Mouse (Mus musculus) heart, postnatal 36 days (tissue): ENCODE results near the gene Gm10840. TPM values are rescaled to one million over a fixed set of nuclear protein-coding genes. Genes with fewer than 3 reads are reported as not detected.
"Not testable (repeated sequence)": the region's sequence is repeated elsewhere in the genome, so short reads cannot be mapped to it uniquely, and the experiment has no call there.

ENCODE experiments used
- DNase-seq, 2 experiments: peaks; one replicate each; pipeline ENCODE4 v3.0.0; 2021 to 2022
- intact Hi-C: fragments of 180-260 bp; cut with DNase I; formaldehyde crosslinking; loops from one replicate; pipeline ENCODE4 v1.15.1; 2025
- total RNA-seq, 2 experiments: library from RNA; stranded (reverse); gene quantifications; 2 replicates each; pipeline ENCODE4 v1.2.3; 2021

Gm10840 gene
- total RNA-seq, 2 experiments from 2014 or later: not detected

DNA sequence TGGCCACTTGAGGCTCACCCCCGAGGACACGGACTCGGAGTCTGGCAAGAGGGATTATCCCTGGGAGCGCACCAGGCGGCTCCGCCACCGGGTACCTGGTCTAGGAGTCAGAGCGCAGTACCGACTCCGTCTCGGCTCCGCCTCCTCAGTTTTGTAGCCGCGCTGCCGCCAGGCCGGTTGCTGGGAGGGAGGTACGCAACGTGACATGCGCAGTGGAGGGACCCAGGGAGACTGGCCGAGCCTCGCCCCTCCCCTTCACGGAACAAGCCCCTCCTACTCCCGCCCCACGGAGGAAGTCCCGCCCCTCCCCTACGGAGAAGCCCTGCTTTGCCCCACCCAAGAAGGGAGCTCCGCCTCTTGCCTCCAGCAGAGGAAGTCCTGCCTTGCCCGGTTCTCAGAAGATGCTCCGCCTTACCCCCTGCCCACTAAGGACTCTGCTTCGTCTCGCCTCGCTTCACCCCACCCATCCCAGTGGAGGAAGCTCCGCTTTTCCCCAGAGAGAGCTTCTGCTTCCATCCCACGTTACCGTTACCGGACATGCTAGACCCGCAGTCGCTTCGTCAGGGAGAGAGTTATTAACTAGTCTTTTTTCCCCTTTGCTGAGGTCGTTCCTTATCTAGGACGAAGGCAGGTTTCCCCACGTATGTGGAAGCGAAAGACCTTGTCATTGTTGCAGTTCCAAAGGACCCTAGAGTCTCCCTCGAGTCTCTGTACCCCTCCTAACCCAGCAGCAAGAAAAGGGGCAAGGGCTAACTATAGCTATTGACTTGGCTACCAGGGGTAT lies 32.9 kb downstream of the Gm10840 start:
- intact Hi-C loops: loop anchor here (2.0 kb wide), 2 partner anchors 17 to 35 kb away; no protein-coding TSS in a partner anchor
- peak; percentile 93 to 95 for DNase-seq

- no peak for DNase-seq
- intact Hi-C loops: loop anchor here (2.0 kb wide), 1 partner anchor 17 kb away; no protein-coding TSS in a partner anchor
These were observed 33.5 kb downstream of the Gm10840 start for GRCm38 (mm10) chr11:106194155-106194541.

DNA sequence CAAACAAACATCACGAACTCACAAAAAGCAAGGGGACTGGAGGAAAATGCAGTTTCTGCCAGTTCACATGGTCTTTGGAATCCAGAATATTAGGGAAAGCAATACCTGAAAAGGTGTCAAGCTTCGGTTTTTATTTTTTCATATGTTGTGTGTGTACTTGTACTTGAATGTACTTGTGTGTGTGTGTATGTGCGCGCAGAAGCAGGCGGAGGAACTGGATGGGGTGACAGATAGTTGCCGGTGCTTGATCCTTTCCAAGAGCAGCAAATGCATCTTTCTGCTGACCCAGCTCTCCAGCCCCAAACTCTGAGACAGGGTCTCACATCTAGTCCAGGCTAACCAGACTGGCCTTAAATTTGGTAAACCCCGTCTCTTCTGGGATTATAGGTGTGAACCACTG lies 34.2 kb downstream of the Gm10840 start:
- intact Hi-C loops: loop anchor here (2.0 kb wide), 1 partner anchor 16 kb away; no protein-coding TSS in a partner anchor
- no peak for DNase-seq

DNA sequence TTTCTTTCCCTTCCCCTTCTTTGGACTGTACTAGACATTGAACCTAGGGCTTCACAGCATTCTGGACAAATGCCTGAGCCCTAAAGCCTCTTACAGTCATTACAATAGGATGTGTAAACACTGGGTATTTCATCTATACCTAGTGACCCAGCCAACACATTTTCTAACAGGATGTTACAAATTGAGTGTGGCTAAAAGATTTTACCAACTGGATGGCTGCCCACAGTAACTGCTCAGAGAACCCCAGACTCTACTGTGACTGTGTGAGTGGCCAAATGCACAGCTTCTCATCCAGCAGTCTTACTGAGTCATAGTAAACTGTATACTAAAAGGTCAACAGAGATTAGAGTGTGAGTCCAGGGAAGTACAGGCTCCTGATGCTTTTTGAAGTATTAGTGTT lies 34.7 kb downstream of the Gm10840 start:
- intact Hi-C loops: loop anchor here (2.0 kb wide), 1 partner anchor 15 kb away; no protein-coding TSS in a partner anchor
- DNase-seq: no peak

DNA sequence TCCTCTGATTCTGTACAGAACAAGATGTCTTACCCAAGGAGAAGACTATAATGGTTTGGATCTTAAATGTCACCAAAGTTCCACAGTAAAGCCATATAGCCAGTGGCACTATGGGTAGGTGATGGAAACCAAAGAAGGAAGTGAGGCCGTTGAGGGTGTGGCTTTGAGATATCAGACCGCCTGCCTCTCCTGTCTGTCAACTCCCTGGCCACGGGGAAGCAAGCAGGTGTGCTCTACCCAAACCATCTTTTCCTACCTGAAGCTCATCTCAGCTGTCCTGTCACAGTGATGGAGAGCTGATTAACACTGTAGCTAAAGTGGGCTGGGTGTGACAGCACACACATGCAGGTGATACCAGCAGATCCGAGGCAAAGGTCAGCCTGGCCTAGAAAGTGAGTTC lies 37.6 kb downstream of the Gm10840 start:
- intact Hi-C loops: no loop called here
- DNase-seq: no peak

DNA sequence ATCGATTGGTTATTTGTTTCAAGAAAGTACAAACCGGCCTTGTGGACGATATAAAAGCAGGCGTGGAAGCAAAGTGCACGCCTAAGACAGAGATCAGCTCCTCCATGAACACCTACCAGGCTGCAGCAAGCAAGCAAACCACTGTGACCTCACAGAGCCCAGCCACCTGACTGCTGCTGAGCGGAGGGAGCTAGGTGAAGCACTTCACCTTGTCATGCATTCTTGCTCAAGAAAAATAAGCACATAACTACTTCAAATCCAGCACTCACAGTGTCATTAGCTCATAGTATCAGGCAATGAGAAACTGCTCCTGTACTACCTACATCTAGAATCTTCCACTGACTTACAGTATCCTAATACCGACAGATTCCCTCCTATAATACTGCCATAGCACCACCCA lies 39.3 kb downstream of the Gm10840 start:
- DNase-seq, intact Hi-C loops: not testable (repeated sequence)

DNA sequence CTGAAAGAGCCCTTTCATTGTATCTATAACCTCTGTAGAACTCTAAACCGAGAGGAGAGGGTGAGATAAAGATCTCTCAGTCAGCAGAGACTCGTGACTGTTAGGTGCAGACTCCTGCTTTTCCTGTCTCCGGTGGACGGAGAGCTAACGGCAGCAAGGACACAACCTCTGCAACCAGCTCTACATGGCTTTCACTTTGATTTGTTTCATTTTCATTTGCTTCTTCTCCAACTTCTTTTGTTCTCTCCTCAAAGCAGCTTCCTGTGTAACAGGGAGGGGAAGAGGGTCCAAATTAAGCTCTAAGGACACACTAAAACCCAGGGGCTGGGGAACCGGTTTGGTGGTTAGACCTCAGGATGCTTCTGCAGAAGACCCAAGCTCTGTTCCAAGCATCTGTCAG lies 40.1 kb downstream of the Gm10840 start:
- intact Hi-C loops: no loop called here
- DNase-seq: no peak

GRCm38 (mm10) chr11:106201337-106202122 lies 40.9 kb downstream of the Gm10840 start:
- intact Hi-C loops: no loop called here

GRCm38 (mm10) chr11:106202123-106202465 lies 41.4 kb downstream of the Gm10840 start, which contains the start of gene Strada:
Gene Strada, minus strand, starts transcription at chr11:106202168.
- intact Hi-C loops: no loop called here
- no peak for DNase-seq

More at GRCm38 (mm10) chr11:106201337-106202122, 40.9 kb downstream of the Gm10840 start:
- no peak for DNase-seq

Other genes starting within 250 kb of the Gm10840 start
- gene Cyb561, start 207.5 kb upstream of the Gm10840 start, total RNA-seq: 10 to 100 TPM in 1 of 2 experiments, 1 to 10 TPM in 1; 9.2 to 12.1 TPM
- gene Ace, start 192.9 kb upstream of the Gm10840 start, total RNA-seq: 10 to 100 TPM; 21.9 to 38.1 TPM
- gene Ace3, start 166.2 kb upstream of the Gm10840 start, total RNA-seq: not detected
- under 1 TPM in 1 of 2 experiments, not detected in 1; 0.16 TPM for gene Kcnh6, start 152.7 kb upstream of the Gm10840 start, total RNA-seq
- 10 to 100 TPM; 40.2 to 42.5 TPM for gene Dcaf7, start 124.0 kb upstream of the Gm10840 start, total RNA-seq
- gene Taco1, start 94.8 kb upstream of the Gm10840 start, total RNA-seq: 10 to 100 TPM; 63.3 to 67.3 TPM
- 10 to 100 TPM; 38.7 to 44.4 TPM for gene Map3k3, start 76.2 kb upstream of the Gm10840 start, total RNA-seq
- gene Limd2, start within 50 bp of the Gm10840 start, total RNA-seq: 1 to 10 TPM; 4.2 to 4.8 TPM
- gene Strada, start 41.3 kb downstream of the Gm10840 start, total RNA-seq: 1 to 10 TPM; 7.2 to 8.2 TPM
- gene Ccdc47, start 55.5 kb downstream of the Gm10840 start, total RNA-seq: 10 to 100 TPM; 72.5 to 82.4 TPM
- gene Ddx42, start 56.1 kb downstream of the Gm10840 start, total RNA-seq: 10 to 100 TPM; 26.5 to 28.7 TPM
- gene Ftsj3, start 95.2 kb downstream of the Gm10840 start, total RNA-seq: 10 to 100 TPM; 21.1 to 23.0 TPM
- 100 to 1,000 TPM; 102 to 105 TPM for gene Psmc5, start 95.3 kb downstream of the Gm10840 start, total RNA-seq
- 10 to 100 TPM; 19.1 to 19.9 TPM for gene Smarcd2, start 112.1 kb downstream of the Gm10840 start, total RNA-seq
- not detected for gene Tcam1, start 115.8 kb downstream of the Gm10840 start, total RNA-seq
- not detected for gene Gh, start 141.0 kb downstream of the Gm10840 start, total RNA-seq
- 1 to 10 TPM; 1.9 to 3.0 TPM for gene Cd79b, start 153.9 kb downstream of the Gm10840 start, total RNA-seq
- gene Scn4a, start 192.4 kb downstream of the Gm10840 start, total RNA-seq: 10 to 100 TPM; 14.7 to 19.0 TPM
- gene Prr29, start 204.6 kb downstream of the Gm10840 start, total RNA-seq: under 1 TPM; 0.81 to 0.92 TPM
- 10 to 100 TPM; 30.3 to 34.9 TPM for gene Icam2, start 227.2 kb downstream of the Gm10840 start, total RNA-seq